Mouse (Mus musculus) adrenal gland, postnatal 36 days (tissue): Measurements from ENCODE around the gene Hist1h4f. TPM values are rescaled to one million over a fixed set of nuclear protein-coding genes. Genes with fewer than 3 reads are reported as not detected.

Experiments
- DNase-seq, 2 experiments: peaks; one replicate each; pipeline ENCODE4 v3.0.0; 2021; ENCODE audit warnings: mixed read lengths in 1 of 2
- total RNA-seq, 2 experiments: library from RNA; stranded (reverse); gene quantifications; 2 replicates each; pipeline ENCODE4 v1.2.3; 2021

Hist1h4f gene
- total RNA-seq, 2 experiments from 2014 or later = 112 to 118 TPM

DNA sequence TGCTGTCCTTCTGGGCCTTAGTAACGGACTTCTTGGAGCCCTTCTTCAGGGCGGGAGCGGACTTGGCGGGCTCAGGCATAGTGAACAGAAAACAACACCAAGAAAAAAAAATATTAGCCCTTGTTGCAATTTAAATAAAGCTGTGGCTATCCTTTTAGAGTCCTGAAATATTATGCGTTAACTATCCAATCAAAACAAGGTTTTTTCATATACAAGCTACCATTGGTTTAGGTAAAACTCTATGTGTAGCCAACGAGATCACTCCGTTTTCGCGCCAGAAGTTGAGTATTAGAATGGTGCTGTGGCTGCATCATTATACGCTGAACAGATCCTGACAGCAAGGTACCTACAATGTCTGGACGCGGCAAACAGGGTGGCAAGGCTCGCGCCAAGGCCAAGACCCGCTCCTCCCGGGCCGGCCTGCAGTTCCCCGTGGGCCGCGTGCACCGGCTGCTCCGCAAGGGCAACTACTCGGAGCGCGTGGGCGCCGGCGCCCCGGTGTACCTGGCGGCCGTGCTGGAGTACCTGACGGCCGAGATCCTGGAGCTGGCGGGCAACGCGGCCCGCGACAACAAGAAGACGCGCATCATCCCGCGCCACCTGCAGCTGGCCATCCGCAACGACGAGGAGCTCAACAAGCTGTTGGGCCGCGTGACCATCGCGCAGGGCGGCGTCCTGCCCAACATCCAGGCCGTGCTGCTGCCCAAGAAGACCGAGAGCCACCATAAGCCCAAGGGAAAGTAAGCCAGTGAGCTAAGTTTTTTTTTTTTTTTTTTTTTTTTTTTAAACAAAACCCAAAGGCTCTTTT is 17.7 kb downstream of the Hist1h4f start, which contains the start of gene Hist1h2af:
TSS of gene Hist1h2af (plus strand) at position 347 of the 808 bp plus-strand sequence.
- peak; percentile 61 to 67 for DNase-seq

DNA sequence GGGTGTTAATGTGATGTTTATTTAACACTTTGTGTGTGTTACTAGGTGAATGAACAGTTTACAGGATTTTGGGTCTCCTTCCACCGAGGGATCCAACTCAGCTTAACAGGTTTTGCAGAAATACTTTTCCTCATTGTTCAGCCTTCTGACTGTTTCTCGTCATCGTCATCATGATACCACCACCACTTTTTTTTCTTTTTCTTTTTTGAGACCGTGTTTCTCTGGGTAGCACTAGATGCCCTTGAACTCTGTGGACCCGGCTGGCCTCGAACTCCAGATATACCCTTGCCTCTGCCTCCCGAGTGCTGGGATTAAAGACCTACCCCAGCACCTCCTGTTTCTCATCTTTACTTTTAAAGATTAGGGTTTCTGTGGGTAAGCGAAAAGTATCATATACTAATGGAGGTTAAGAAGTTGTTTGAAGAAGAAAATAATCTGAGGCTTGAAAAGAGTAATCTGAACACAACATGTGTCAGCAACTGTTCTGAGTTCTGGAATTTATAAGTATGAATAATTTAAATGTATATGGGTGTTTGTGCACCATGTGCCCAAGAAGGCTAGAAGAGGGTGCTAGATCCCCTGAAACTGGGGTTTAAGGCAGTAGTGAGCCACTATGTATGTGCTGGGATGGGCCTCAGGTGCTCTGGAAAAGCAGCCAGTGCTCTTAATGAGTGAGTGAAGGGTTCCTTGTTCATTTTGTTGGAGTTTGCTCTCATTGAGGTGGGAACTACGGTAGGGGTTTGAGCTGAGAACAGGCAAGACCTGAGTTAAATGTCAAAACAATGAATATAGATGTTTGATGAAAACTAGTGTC is 19.0 kb downstream of the Hist1h4f start:
- no peak for DNase-seq

DNA sequence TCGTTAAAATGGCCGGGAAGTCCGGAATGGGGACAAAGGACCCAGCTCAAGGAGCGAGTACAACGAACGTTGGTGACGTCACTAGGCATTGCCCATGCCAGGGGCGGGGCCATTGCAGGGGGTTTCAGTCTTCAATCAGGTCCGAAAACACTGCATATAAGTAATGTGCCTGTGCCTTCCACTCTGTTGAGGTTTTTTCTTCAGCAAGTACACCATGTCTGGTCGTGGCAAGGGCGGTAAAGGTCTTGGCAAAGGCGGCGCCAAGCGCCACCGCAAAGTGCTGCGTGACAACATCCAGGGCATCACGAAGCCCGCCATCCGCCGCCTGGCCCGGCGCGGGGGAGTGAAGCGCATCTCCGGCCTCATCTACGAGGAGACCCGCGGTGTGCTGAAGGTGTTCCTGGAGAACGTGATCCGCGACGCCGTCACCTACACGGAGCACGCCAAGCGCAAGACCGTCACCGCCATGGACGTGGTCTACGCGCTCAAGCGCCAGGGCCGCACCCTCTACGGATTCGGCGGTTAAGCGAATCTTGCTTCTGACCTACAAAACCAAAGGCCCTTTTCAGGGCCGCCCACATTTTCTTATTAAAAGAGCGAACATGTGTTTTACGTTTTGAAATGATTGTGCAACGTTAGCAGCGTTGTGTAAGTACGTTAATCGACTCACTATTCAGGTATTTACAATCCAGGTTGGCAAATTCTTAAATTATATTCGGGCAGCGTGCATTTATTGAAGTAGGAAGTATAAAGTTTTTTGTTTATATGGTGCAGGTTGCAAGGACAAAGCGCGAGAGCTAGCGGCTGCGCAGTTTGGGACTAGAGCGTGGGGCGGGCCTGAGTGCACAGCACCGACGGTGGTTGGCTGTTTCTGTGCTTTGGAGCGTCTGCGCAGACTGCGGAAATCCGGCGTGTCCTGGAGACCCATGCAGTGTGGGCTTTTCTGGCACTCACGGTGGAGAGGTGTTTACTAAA is 20.3 kb downstream of the Hist1h4f start, which contains the start of gene Hist1h4h:
TSS of gene Hist1h4h (plus strand) at position 150 of the 975 bp plus-strand sequence.
- DNase-seq = peak; percentile 93 to 94

DNA sequence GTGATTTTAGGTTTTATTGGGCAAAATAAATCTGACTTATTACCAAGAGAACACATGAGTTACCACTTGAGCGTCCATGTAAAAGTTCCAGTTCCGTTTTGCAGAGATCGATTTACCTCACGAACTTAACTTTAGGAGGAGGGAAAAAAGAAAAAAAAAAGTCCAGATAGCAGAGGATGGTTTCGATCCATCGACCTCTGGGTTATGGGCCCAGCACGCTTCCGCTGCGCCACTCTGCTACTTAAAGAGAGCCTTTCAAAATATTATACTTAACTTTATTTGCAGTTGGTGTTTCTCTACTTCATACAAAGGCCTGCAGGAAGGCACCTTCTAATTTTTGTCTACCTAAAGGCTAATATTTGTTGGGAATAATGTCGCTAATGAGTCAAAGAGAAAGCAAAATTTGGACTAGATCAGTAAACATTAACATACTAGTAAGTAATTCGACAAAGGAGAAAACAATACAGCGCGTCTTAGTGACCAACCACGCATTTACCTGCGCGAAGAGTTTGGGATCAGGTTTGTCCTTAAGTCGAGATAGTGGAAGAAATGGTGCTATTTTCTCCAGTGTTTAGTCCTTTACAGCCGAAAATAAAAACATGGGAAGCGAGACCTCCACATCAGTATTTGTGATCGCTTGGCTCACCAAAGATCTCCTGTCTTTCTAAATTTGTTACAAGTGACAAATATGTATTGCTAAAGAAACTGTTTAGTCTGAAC is 21.1 kb downstream of the Hist1h4f start:
- DNase-seq = peak; percentile 41 to 56

- no peak for DNase-seq
Observed at GRCm38 (mm10) chr13:23529480-23530165, 21.8 kb downstream of the Hist1h4f start.

GRCm38 (mm10) chr13:23529005-23529404 is 22.4 kb downstream of the Hist1h4f start:
- DNase-seq = no peak

DNA sequence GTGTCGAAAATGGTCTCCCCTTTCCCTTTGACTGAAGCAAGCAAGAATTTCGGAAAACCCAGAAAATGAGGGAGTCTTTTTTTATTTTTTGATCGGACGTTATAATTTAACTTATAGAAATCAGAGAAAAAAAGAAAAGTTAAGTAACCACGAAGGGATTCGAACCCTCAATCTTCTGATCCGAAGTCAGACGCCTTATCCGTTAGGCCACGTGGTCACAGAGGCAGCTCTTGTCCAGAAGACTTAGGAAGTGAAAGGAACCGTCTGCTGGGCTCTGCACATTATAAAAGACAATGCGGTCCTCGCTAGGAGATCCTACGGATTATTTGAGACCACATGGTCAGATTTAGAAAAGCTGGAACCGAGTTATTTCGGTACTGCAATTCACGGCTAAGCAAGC is 25.1 kb downstream of the Hist1h4f start:
- peak; percentile 88 to 92 for DNase-seq

DNA sequence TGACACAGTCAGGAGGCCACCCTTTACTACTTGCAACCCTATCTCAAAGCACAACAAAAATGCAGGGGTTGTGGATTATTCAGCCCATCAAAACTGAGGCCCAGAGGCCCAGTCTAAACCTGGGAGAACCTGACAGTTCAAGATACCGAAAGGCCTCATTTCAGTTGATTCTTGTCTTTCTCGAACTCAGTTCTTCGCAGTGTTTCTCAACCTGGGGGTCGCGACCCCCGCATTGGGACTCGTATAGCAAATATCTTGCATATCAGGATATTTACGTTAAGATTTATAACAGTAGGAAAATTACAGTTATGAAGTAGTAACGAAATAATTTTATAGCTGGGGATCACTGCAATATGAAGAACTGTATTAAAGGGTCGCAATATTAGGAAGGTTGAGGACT is 25.5 kb downstream of the Hist1h4f start:
- DNase-seq = no peak

DNA sequence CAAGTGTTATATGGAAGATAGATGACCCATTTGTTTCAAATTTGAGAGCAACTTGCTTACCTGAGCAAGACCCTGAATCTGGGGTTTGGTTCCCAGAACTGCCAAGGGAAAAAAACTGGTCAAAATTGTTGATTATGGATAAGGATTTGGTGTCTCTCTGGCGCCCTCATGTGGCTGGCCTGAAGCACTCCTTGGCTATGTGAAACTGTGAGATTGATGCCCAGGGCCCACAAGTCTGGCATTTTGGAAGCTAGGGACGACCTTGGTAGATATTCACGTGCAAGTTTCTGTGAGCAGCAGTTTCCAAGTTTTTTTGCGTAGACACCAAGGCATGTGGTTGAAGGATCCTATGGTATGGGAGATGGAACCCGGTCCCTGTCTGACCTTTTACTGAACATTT is 26.8 kb downstream of the Hist1h4f start:
- peak; percentile 84 to 86 for DNase-seq

DNA sequence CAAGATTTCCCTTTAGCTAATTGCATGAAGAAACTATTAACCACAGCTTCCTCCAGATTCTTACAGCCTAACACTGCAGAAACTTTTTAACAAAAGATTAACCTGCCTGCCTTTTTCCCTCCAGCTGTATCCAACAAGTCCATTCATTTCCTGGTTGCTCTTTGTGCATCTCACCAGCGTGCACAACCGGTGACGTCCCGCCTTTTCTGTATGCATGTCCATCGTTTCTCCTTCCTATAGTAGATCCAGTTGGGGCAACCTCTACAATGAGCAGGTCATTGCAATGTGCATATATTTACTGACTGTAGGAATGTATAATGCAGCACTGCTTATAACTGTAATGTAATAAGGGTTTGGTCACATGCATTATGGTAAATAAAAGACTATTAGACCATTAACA is 27.5 kb downstream of the Hist1h4f start:
- DNase-seq = no peak

DNA sequence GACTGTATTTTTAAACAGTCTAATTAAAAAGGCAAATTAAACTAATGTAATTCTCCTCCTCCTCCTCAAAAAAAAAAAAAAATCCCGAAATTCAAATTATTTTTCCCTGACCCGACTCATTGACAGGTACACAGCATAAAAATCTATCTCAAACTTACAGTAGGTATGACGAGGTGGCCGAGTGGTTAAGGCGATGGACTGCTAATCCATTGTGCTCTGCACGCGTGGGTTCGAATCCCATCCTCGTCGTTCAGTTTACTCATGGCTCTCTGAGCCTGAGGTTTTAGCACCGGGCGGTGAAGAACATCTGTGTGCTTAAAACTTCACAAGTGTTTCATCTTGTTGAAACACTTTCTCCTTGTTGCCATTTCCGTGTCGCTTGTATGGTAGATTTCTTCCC is 29.7 kb downstream of the Hist1h4f start:
- peak; percentile 81 to 84 for DNase-seq

GRCm38 (mm10) chr13:23519416-23519815 is 32.0 kb downstream of the Hist1h4f start:
- peak; percentile 75 to 83 for DNase-seq

DNA sequence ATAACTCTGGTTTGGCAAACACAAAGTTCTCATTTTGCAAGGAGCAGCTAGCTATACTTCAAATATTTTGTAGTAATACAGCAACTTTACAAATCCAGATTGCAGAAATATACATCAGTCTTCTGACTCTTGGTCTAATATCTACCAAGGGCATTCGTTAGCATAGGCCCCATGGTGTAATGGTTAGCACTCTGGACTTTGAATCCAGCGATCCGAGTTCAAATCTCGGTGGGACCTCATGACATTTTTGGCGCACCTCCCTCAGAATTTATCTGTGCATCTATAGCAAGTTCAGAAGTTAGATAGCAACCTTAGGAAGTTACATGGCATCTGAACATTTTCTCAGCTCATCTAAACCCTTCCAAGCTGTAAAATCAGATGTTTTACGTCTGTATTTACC is 32.6 kb downstream of the Hist1h4f start:
- peak; percentile 70 to 76 for DNase-seq

DNA sequence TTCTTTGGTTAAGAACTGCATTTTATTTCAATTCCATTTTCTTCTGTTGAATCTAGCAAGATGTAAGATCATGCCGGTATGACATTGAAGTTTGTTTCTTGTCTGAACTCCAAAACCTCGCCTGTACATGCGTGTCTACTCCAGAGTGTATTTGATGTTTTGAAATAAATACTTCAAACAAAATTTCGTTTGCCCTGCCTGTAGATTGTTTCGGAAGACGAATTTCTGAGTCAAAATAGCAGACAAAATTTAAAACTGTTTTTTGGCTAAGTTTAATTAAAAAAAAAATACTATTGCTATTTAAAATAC is 33.2 kb downstream of the Hist1h4f start:
- no peak for DNase-seq

GRCm38 (mm10) chr13:23517603-23518294 is 33.7 kb downstream of the Hist1h4f start:
- peak; percentile 85 to 92 for DNase-seq

DNA sequence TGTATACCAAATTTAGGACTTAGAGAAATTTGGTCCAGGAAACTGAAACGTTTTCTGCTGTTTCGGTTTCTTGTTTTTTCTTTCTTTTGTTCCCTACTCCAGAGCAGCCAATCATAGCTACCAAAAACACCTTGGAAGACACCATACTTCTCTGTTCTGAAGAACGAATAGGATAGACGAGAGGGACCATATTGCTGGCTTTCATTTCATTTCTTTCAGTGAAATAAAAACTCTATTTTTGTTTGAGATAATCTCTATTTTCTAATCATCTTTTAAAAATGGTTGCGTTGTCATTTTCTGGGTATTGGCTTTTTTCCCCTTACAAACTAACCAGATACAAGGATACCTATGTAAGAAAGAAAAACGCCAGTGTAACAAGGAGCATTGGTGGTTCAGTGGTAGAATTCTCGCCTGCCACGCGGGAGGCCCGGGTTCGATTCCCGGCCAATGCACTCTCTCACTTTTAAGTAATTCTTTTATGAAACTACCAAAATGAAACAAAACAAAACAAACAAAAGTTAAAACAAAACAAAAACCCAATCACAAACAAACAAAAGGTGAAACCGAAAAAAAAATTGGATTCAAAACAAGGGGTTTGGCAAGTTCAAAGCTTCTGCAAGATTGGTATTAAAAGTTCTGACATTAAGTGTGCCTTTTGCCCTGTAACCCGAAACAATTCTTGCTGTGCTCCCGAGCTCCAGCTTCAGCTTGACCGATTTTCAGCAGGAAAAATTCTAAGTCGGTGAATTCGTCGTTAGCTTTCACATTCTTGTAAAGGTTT is 34.4 kb downstream of the Hist1h4f start:
- DNase-seq = peak; percentile 72 to 75

- no peak for DNase-seq
Observed at GRCm38 (mm10) chr13:23515826-23516620, 35.4 kb downstream of the Hist1h4f start.

- no peak for DNase-seq
Observed at GRCm38 (mm10) chr13:23515281-23515680, 36.2 kb downstream of the Hist1h4f start.
